In genomic region chr8:10153611-10154438, GRCm38 (mm10) we compare ENCODE assay signal across 8 mouse cellular contexts. TPM values are rescaled to one million over a fixed set of nuclear protein-coding genes. Genes with fewer than 3 reads are reported as not detected.
A peak's percentile ranks its signal among the peaks of the same experiment; 100 is the strongest.
DNase-seq lines count a peak whose midpoint lies in the region; ATAC-seq and TF ChIP-seq lines count a peak whose summit lies in the region.

TSS of gene Myo16 (plus strand) at chr8:10153911.

- ATAC-seq in limb, embryonic 14.5 days (ENCODE audit: low FRiP score, low read depth) = peak; percentile 76
- ATAC-seq in neural tube, embryonic 15.5 days (ENCODE audit: low FRiP score) = peak; percentile 87

- peak within 1 kb of the TSS; percentile 85 for H3K4me2 ChIP-seq in limb, embryonic 14.5 days (replicated peaks; ENCODE audit: low read depth, low read length, severe bottlenecking)
- peak within 1 kb of the TSS; percentile 70 for H3K4me2 ChIP-seq in neural tube, embryonic 15.5 days

- H3K79me2 ChIP-seq in liver, adult 2 months (ENCODE audit: control insufficient read depth, insufficient read depth, low read length) = no peaks in the 10 kb centered on the region

- peaks cover 7% of the 10 kb centered on the region for H3K27me3 ChIP-seq in liver, adult 2 months (ENCODE audit: control insufficient read depth, insufficient read depth, low read length)
- H3K27me3 ChIP-seq in hindbrain, embryonic 10.5 days (ENCODE audit: insufficient read depth, poor library complexity, severe bottlenecking) = peaks cover 31% of the 10 kb centered on the region
- H3K27me3 ChIP-seq in limb, embryonic 14.5 days (ENCODE audit: control insufficient read depth, insufficient read depth, low read length) = peaks cover 10% of the 10 kb centered on the region; the same call in 1 of the 2 replicates
- no peaks in the 10 kb centered on the region for H3K27me3 ChIP-seq in neural tube, embryonic 15.5 days (replicated peaks)

- peak within 1 kb of the TSS; percentile 23; the same call in 1 of the 2 replicates for H3K4me3 ChIP-seq in liver, adult 2 months (ENCODE audit: insufficient read depth, low read depth, low read length)
- peak within 1 kb of the TSS; percentile 76 for H3K4me3 ChIP-seq in hindbrain, embryonic 10.5 days
- peak within 1 kb of the TSS; percentile 59 for H3K4me3 ChIP-seq in limb, embryonic 14.5 days (replicated peaks; ENCODE audit: low read length)
- peak within 1 kb of the TSS; percentile 66 for H3K4me3 ChIP-seq in neural tube, embryonic 15.5 days (replicated peaks)

- TF ChIP-seq POLR2A in liver, adult 2 months (IDR thresholded peaks at IDR 0.05; ENCODE audit: extremely low read depth, insufficient read depth, low read length) = no peak
- no peak for TF ChIP-seq POLR2A in limb, embryonic 14.5 days (IDR thresholded peaks at IDR 0.05; ENCODE audit: borderline replicate concordance, extremely low read depth, insufficient read depth, insufficient read length)

- no peaks in the 10 kb centered on the region for H3K36me3 ChIP-seq in liver, adult 2 months (ENCODE audit: control insufficient read depth, insufficient read depth, low read length)
- no peaks in the 10 kb centered on the region for H3K36me3 ChIP-seq in hindbrain, embryonic 10.5 days
- H3K36me3 ChIP-seq in limb, embryonic 14.5 days (ENCODE audit: control insufficient read depth, insufficient read depth, low read length) = no peaks in the 10 kb centered on the region
- no peaks in the 10 kb centered on the region for H3K36me3 ChIP-seq in neural tube, embryonic 15.5 days

- TF ChIP-seq CTCF in liver, adult 2 months (IDR thresholded peaks at IDR 0.05; ENCODE audit: low read depth, low read length) = no peak

- H3K4me1 ChIP-seq in liver, adult 2 months (ENCODE audit: control insufficient read depth, insufficient read depth, low read length) = no peaks in the 10 kb centered on the region
- H3K4me1 ChIP-seq in hindbrain, embryonic 10.5 days (replicated peaks) = peaks cover 40% of the 10 kb centered on the region
- H3K4me1 ChIP-seq in limb, embryonic 14.5 days (ENCODE audit: control insufficient read depth, insufficient read depth, low read length) = no peaks in the 10 kb centered on the region
- peaks cover 35% of the 10 kb centered on the region for H3K4me1 ChIP-seq in neural tube, embryonic 15.5 days

- DNase-seq in adrenal gland, postnatal 10 days = peak; percentile 3
- DNase-seq in adrenal gland, adult 2 months = no peak
- DNase-seq in liver, adult 2 months (ENCODE audit: extremely low read depth, low read depth, low spot score) = no peak
- no peak for DNase-seq in liver
- DNase-seq in hindbrain, embryonic 10.5 days (ENCODE audit: low spot score) = peak; percentile 68
- DNase-seq in limb, embryonic 14.5 days (ENCODE audit: low spot score) = no peak
- DNase-seq in thymus, postnatal 0 days (ENCODE audit: low spot score) = no peak

- no peak within 1 kb of the TSS for H3K27ac ChIP-seq in liver, adult 2 months (replicated peaks; ENCODE audit: insufficient read depth, low read depth, low read length)
- peak within 1 kb of the TSS; percentile 92 for H3K27ac ChIP-seq in hindbrain, embryonic 10.5 days
- H3K27ac ChIP-seq in limb, embryonic 14.5 days (replicated peaks; ENCODE audit: low read depth, low read length) = no peak within 1 kb of the TSS
- peak within 1 kb of the TSS; percentile 71 for H3K27ac ChIP-seq in neural tube, embryonic 15.5 days (replicated peaks)

- no peak within 1 kb of the TSS for H3K9ac ChIP-seq in liver, adult 2 months (ENCODE audit: low read depth, low read length)
- H3K9ac ChIP-seq in limb, embryonic 14.5 days (ENCODE audit: low read depth, low read length, severe bottlenecking) = peak within 1 kb of the TSS; percentile 67
- H3K9ac ChIP-seq in neural tube, embryonic 15.5 days (replicated peaks) = peak within 1 kb of the TSS; percentile 68

- WGBS in liver, adult 2 months = 2% methylated on average over 59 of the region's 61 CpGs
- WGBS in hindbrain, embryonic 10.5 days = under 1% methylated on average over 61 of the region's 61 CpGs
- WGBS in limb, embryonic 14.5 days = 3% methylated on average over 51 of the region's 61 CpGs
- WGBS in neural tube, embryonic 15.5 days = under 1% methylated on average over 60 of the region's 61 CpGs

- H3K9me3 ChIP-seq in hindbrain, embryonic 10.5 days = no peaks in the 10 kb centered on the region
- no peaks in the 10 kb centered on the region for H3K9me3 ChIP-seq in limb, embryonic 14.5 days (ENCODE audit: control insufficient read depth, low read length)
- no peaks in the 10 kb centered on the region for H3K9me3 ChIP-seq in neural tube, embryonic 15.5 days (replicated peaks)

RNA-seq across cellular contexts. Expression of gene Myo16, which starts in this region (rescaled TPM):
- under 1 TPM; 0.18 to 0.91 TPM for total RNA-seq in adrenal gland, postnatal 10 days (2021)
- total RNA-seq in adrenal gland, adult 2 months (2021) = under 1 TPM in 1 of 2 experiments, not detected in 1; 0.03 TPM
- not detected in 2 replicates for polyA plus RNA-seq in adrenal gland, adult 2 months (2012; rRNA removed)
- under 0.01 TPM in 1 of 2 replicates, not detected in the other for total RNA-seq in liver, adult 2 months (2014; rRNA removed)
- polyA plus RNA-seq in liver, adult 2 months (2012; rRNA removed) = not detected in 2 replicates
- 2.8 TPM in 2 replicates for polyA plus RNA-seq in hindbrain, embryonic 10.5 days (2016; fragmentation: Nextera tagmentation; extraction: Ambion mirVana)
- polyA plus RNA-seq in limb, embryonic 14.5 days (2012; rRNA removed) = 0.98 and 1.2 TPM in 2 replicates
- polyA plus RNA-seq in limb, embryonic 14.5 days (2014; fragmentation: Nextera tagmentation; extraction: Ambion mirVana) = 0.55 and 0.59 TPM in 2 replicates
- 5.5 and 5.6 TPM in 2 replicates for polyA plus RNA-seq in neural tube, embryonic 15.5 days (2015; fragmentation: Nextera tagmentation; extraction: Ambion mirVana)
- 0.23 and 0.68 TPM in 2 replicates for polyA plus RNA-seq in thymus, postnatal 0 days (2015; fragmentation: Nextera tagmentation; extraction: Ambion mirVana)

Comparison
In these comparisons a context has a peak if more than half of its experiments do, and no peak if none do; other contexts are left out.
1. Peak in DNase-seq in adrenal gland, postnatal 10 days; RNA of the gene not detected or under 1 TPM.
2. H3K27ac ChIP-seq: peak in hindbrain, embryonic 10.5 days (single experiment) and neural tube, embryonic 15.5 days (single experiment); none in liver, adult 2 months (single experiment) and limb, embryonic 14.5 days (single experiment).
3. H3K4me3 ChIP-seq: peak in every context shown above with its lines; median percentile 76 in hindbrain, embryonic 10.5 days; 66 in neural tube, embryonic 15.5 days; 59 in limb, embryonic 14.5 days; 23 in liver, adult 2 months.